Mouse (Mus musculus) ES-CJ7 (cell line): ENCODE measurements around the gene 2010111I01Rik.

Experiments
- DNase-seq: peaks from one replicate; pipeline ENCODE4 v3.0.0; 2011; ENCODE audit warnings: low read depth, low spot score

Gene 2010111I01Rik

DNA sequence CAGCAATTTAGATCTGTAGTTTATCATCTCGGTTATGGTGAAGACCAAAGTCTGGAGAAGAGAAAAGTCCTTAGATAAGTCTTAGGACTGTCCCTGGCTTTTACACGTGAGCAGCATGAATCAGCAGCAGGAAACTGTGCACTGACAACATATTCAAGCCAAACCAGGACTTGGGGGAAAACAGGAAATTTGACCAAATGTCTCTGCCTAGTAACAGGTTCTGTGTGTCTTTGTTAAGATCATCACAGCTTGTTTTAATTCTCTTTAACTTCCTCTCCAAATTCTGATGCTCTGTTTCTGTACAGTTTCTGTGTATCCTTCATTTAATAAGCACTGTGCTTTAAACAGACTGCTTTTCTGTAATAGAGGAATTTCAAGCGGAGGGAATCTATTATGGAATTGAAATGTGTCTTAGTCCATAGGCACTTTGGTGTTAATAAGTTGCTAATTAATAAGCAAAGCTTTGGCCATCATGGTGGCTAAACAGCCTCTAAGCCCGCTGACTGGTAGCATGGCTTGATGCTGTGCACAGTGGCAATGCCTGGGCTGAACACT lies 147.4 kb downstream of the 2010111I01Rik start:
- DNase-seq, result no peak

DNA sequence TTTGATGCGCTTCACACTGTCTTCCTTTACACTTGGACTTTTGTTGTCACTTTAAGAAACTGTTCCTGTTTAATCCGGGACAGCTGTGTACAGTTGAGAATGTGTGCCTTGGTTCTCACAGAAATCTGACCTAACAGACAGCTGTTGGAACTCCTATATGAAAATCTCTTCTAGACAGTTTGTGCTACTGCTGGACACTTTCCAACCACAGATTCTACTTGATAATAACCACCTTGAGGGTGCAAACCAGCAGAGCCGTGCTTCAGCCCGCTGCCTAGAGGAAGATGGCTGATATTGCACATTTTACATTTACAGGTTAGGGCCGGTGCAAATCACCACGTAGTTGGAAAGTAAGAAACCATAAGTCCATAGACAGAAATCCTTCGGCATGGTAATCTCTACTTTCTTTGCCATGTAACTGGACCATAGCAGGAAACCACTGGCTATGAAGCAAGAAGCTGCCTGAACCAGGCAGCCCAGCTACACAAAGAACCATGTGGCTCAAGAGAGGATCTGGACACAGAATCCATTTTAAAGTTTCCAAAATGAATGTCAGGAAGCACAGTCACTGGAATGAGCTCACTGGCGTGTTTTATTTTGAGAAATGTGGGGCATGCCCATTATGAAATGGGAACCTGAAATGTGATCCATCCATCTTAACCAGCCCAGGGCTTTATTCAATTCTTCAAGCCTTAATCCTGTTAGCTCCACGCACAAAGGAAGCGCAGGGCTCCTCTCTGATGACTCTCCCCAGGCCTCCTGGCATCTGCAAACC lies 148.1 kb downstream of the 2010111I01Rik start:
- no peak for DNase-seq

DNA sequence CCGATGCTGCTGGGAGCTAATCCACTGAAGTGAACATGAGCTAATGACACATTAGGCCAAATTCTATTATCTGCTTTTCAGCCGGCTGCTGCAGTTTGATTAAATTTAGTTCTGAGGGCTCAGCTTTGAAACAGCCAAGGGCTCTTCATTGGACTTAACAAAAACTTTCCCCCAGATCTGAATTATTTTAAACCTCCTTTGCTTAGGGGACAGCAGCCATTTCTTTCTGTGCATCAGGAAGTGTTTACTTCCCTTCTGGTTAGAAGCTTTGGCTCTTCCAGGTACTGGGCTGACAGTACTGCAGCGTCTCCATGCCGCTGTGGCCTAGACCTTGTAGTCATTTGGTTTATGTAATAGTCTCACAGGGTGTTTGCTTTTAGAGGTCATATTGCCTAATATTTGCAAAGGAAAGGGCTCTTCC lies 149.2 kb downstream of the 2010111I01Rik start:
- no peak for DNase-seq

DNA sequence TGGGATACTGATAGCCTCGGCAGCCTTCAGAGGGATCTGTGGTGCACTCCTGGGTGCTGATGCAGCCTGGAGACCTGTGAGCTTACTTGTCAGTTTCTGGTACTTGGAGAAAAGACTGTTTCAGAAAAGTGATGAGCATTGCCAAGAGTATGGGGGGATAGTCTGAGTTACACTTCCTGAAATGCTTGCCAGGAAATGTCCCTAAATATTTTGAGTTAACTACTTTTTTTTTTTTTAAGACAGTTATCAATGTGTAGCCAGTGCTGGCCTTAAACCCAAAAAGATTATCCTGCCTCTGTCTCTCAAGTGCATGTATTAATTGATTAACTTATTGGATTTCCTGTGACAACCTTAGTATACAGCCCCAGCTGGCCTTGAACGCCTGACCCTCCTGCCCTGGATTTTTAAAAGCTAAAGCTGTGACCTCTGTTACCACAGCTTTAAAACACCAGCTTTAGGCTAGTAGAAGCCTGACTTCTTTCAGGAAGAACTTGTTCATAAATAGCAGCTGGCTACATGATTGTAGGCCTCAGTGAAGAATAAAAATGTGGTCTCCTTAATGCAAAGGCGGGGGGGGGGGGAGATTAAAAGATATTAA lies 150.6 kb downstream of the 2010111I01Rik start:
- no peak for DNase-seq

DNA sequence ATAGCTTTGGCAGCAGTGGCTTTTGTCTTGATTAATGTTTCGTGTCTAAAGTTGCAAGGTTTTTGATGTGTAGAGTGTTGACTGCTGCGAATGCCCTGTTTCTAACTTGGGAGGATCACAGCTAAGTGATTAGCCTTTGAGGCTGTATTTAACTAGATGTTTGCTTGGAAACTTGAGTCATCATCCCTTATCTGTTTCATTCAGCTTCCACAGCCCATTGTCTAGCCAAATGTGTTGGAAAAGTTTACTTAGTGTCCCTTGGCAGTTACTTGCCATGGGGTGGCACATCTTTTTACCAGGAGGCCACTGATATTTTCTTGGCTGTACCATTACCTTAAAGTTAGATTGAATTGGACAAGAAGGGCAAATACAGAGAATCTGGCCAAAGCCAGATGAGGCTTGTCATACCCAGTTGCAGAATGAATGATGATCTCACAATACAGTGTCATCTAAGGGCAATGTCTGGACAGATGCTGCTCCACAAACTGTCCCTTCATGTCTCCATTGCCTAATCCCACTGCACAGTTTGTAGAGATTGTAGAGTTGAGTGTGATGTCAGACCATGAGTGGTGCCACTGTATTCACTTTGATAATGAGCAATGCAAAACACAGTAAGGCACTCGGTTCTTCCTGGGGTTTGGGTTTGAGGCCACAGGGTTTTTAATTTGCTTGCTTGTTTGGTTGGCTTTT lies 152.9 kb downstream of the 2010111I01Rik start:
- DNase-seq, result no peak

DNA sequence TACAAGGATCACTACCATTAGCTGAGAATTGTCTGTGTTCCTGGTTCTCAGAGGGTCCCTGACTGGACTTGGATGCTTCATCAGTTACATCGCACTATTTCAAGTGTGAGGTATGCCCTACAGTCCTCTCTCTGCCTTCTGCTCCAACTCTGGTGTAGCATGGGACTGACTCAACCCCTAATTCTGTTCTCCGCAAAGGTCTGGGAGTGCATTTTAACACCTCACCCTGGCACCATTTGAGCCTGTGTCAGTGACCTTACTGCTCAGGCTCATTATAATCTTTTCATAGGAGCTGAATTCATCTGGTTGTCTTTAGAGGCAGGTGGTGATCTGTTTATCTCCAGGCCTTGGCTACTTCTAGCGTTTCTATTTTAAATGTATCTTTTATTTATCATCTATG lies 154.0 kb downstream of the 2010111I01Rik start:
- DNase-seq, result no peak

DNA sequence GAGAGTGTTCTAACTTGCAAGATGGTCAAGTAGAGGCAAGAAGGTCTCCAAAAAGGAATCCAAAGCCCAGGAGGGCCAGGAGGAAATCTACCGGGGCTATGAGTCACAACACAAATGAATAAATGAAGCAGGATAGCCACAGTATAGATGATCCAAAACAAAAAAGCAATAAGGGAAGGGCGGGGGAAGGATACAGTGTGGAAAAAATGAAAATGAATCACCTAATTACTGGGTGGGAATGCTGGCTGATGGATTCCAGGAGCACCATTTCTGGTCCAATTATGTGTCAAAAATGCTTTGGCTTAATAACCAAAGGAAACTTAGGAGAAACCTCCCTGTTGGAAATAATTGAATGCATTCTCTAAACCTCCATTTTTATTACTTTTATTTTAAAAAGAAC lies 155.6 kb downstream of the 2010111I01Rik start:
- no peak for DNase-seq

DNA sequence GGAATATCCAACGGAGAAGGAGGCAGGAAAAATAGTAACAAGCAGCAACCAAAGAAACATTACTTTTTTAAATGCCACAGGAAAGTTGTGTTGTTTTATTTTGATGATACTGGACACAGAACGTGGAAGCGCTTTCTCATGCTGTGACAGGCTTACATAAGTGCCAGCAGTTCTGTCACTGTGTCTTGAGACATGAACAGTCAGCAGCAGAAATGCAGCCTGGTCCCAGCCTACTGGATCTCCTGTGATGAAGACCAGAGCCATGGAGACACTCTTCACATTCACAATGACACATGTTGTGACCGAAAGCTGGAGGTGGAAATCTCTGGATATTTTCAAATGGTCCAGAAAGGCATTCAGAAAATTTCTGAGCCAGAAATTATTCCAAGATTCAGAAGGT lies 157.1 kb downstream of the 2010111I01Rik start:
- DNase-seq, result no peak

DNA sequence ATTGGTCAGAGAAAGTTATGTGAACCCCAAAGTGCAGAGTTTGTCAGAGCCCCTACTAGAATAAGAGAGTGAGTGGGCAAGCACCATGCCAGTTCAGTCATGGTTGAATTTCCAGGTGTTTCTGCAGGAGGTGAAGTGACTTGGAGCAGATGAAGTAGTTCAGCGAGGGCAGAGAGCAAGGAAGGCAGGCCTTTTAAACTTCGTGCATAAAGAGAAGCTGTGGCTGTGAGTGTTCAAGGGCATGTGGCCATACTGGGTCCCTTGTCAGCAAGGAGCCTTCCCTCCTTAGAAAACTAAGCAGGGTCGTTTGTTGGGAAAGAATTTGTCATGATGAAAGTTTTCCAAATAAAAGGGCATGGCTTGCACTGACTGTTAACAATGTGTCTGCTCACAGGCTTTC lies 161.5 kb downstream of the 2010111I01Rik start:
- DNase-seq, result no peak

DNA sequence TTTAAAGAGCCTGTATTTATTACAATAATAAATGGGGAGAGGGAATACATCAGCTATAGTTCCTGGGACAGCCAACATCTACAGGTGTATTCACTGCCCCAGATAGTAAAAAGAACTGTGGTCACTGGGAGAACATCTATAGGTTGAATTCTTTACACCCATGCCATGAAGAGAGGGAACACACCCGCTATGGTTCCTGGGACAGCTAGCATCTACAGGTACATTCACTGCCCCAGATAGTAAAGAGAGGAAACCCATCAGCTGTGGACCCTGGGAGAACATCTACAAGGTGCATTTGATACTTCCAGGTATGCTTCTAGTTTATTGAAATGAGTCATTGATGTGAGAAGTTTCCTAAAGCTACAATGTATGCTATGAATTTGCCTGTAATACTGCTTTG lies 162.8 kb downstream of the 2010111I01Rik start:
- no peak for DNase-seq

DNA sequence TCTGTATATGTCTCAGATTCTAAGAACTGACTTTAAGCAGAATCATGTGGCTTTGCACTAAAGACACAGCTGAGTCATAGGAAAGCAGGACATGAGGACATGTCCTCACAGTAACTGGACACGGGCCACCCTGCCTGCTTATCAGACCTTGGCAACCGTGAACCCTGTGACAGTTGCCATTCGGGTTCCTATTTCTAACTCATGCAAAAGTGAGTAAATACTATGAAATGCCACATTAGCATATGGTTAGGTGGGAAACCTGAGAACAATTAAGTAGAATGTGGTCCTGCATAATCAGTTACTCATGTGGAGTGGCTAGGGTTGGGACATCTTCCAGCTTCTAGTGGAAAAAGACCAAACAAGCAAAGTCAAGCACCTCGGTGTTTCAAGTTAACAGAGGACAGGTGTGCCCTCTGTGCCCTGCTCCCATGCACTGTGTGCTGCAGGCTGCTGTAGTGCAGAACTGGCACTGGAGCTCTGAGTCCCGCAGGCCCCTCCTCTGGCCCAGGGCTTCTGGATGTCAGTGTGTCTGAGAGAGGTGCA lies 170.3 kb downstream of the 2010111I01Rik start:
- no peak for DNase-seq

DNA sequence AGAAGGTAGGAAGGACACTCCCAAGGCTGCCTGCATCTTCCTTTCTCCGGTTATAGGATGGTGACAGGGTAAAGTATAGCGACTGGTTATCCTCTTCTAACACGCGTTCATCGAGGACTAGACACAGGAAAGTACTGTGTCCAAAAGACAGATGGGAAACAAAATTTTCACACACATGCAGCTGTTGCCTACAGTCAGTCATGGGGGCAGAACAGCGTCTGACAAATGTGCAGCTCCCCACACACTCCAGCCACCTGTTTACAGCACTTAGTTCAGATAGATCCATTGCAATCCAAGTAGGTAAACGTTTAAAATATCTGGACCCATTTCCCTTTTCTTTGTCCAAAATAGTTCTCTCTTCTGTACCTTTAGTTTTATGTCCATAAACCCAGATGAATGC lies 171.3 kb downstream of the 2010111I01Rik start:
- DNase-seq, result no peak

DNA sequence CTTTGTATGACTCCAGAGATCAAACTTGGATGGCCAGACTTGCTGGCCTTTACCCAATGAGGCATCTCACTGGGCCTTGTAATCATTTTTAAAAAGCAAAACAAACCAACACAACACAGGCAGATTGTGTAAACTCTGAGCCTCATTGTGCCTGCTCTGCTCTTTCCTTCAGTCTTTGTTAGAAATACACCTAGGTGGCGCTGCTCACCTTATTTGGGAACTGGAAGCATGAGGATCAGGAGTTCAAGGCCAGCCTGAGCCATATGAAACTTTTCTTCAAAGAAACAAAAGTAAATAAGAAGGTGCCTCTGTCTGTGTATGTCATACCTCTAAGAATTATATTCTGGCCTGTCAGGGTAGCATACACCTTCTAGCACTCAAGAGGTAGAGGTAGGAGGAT lies 172.1 kb downstream of the 2010111I01Rik start:
- DNase-seq, result peak; percentile 33

DNA sequence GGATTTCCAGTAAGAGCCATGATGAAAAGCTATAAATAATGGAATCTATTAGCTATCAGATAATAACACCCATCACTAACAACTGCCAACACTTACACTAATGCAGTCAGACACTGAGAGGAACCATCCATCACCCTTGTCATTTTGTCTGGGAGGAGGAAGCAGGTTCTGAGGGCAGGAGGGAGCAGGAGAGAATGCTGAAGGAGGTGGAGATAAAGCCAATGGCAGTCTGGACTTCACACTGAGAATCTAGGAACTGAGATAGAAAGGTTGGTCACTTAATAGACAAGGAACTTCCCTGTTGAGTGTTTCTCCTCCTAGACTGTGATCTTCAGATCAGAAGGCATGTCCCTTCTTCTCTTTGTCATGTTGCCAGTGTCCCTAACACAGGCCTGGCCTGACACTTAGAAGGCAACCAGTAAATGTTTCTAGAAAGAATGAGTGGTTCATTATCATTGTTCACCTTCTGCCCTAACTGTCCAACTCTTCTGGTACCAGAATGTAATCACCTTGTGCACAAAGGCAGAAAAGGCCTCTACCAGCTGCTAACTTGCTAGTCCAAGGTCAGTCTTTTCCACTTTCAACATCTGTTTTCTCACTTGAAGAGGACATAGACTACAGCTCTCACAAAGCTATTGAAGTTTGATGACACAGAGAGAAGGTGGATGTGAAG lies 173.8 kb downstream of the 2010111I01Rik start:
- DNase-seq, result no peak

DNA sequence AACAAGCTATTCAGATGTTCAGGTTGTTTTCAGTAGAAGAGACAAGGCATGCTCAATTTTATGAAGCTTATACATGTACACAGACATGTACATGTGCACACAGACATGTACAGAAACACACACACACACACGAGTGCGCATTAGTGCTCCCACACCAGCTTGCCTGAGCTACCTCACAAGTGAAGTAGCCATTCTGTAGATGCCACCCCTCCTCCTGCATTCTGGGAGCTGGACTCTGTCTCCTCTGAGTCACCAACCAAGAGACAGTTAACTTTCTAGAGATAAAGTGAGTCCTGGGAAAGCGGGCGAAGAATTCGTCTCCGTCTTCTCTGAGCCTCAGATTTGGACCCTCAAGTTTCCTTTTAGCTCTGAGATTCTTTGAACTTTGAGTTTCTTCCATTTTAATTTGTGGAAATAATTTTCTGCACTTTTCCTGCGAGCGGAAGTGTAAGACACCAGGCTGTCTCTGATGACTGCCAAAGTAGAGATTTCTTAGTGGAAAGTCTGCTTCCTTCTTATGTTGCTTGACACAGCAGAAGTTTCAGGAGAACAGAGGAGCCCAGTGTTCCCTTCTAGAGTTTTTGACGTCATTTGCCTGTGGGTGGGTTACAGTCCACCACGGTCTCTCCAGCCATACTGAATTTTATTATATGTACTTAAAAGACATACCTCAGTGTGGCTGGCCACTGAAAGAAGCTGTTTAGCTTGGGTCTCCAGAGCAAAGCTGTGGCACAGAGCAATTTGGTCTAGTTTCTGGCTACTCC lies 175.0 kb downstream of the 2010111I01Rik start:
- DNase-seq, result no peak

DNA sequence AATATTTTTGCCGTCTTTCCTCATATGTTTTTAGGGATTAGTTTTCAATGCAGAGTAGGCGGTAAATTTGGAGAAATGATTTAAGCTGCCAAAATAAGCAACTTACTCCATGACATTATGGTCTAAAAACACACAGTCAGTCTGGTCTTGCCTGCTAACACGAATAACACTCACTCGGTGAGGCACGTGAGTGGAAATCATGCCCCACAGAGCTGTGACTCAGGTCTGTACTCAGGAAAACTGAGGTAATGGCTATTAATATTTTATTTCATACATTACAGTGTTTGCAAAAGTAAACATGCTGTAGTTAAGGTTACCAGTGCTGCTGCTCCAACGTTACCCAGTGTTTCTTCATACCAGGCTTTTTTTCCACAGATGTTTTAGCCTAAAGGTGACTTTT lies 176.1 kb downstream of the 2010111I01Rik start:
- DNase-seq, result no peak

DNA sequence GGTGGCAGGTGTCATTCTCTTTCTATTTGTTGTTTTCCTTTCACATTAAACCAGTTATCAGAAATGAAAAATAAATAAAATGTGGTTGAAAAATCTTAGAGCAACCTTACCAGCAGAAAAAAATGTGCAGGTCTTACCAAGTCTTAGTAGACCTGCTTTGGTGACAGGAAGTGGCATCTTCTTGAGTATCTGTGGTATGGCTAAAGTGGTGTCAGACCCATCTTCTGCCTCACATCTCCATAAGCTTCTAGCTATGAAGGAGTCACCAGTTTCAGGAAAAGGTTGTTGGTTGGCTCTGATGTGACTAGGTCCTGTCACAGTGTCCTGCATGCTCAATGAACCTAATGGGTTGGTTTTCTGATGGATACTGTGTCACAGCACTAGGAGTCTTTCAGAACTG lies 176.6 kb downstream of the 2010111I01Rik start:
- DNase-seq, result no peak

DNA sequence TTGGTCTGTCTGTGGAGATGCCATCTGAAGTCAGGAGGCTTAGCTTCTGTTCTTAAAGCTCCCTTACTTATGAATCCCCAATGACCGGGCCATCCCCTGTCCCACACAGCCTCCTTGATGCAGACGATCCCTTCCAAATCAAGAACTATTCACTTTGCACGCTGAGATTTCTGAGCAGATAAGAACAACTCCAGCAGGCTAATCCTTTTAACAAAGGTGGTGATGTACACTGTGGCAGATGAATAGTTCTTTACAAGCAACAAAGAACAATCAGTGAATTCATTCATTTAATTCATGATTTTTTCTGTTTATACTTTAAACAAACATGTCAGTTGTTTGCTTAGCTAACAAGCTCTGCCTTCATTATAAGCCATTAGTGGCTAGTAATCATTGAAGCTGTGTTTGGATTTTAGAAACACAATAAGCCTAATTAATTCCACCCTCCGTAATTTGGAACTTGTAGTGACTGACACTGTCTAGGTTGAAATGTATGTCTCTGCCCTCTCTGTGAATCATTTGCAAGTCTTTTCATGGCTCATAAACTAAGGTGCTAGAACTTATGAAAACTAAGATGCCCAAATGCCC lies 182.0 kb downstream of the 2010111I01Rik start:
- no peak for DNase-seq

DNA sequence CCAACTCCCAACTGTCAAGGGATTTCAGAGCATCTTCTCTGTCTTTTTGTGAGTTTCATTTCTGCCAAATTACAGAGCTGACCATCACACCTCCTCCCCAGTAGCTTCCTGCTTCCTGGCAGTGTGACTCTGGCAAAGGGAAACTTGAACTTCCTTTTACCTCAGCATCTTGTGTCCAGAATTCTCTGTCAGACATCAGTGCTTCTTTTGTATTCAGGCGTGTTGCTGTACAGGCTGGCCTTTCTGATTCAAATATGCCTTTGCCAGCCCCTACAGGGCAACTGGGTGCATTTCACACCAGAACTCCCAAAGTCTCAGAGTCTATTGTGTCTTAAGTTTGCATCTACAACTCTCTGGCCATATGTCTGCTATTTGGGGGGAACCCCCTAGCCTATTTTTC lies 183.5 kb downstream of the 2010111I01Rik start:
- peak; percentile 49 for DNase-seq

DNA sequence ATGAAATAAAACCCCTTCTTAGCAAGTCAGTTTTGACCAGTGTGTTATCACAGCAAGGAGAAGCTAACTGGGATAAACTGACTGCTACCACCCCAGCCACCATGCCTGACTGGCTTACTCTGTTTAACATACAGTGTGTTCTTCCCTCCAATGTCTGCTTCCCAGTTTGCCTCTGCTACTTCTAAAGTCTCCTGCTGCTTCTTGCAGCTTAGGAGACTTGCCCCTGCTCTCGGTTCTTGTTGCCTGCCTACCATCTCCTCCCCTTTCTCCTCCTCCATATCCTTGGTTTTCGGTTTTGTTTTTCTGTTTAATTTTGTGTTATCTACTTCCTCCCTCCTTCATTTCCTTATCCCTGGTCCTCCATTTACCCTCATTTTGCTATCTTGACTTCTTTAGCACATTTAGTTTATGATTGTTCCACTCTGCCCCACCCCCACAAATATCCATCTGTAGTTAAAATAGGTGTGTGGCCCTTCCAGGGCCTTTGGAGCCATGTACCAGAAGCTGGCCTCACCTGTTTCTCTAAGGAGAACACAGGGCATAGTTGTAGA lies 185.9 kb downstream of the 2010111I01Rik start:
- DNase-seq, result no peak
